In genomic region chr13:71617198-71617597, GRCm38 (mm10) we compare ENCODE assay signal across 21 mouse cellular contexts.
DNase-seq lines count a peak whose midpoint lies in the region; ATAC-seq and TF ChIP-seq lines count a peak whose summit lies in the region.
"Had no signal": no experiment of that assay in that cellular context is flagged by ENCODE, and none has a peak within 500 bp of the region (broad histone marks: within the 10 kb centered on the region; RNA-seq: fewer than 3 reads in every experiment).

No protein-coding gene starts in this region.

- no peaks in the 10 kb centered on the region for H3K9me3 ChIP-seq in liver, embryonic 11.5 days (ENCODE audit: control insufficient read depth, low read length)
- no peaks in the 10 kb centered on the region for H3K9me3 ChIP-seq in embryonic facial prominence, embryonic 12.5 days
- H3K9me3 ChIP-seq: embryonic facial prominence, embryonic 13.5 days; forebrain, embryonic 10.5 days; liver, embryonic 12.5 days; midbrain, embryonic 12.5 days; neural tube, embryonic 13.5 days had no signal

- WGBS in liver, adult 2 months, result 13% methylated on average over 2 of the region's 2 CpGs
- 38% methylated on average over 2 of the region's 2 CpGs for WGBS in liver, embryonic 11.5 days
- 13% methylated on average over 2 of the region's 2 CpGs for WGBS in embryonic facial prominence, embryonic 12.5 days

- no peak overlapping the region for H3K9ac ChIP-seq in liver, adult 2 months (ENCODE audit: low read depth, low read length)
- no peak overlapping the region for H3K9ac ChIP-seq in liver, embryonic 11.5 days (ENCODE audit: low read depth, low read length)
- no peak overlapping the region for H3K9ac ChIP-seq in embryonic facial prominence, embryonic 12.5 days
- H3K9ac ChIP-seq: embryonic facial prominence, embryonic 13.5 days; liver, embryonic 12.5 days; midbrain, embryonic 12.5 days; neural tube, embryonic 13.5 days had no signal

- TF ChIP-seq CTCF in liver, adult 2 months (IDR thresholded peaks at IDR 0.05; ENCODE audit: low read depth, low read length), result no peak

- intact Hi-C loops in left cerebral cortex, postnatal 25 days (cut with DNase I), result no loop called here

- H3K79me2 ChIP-seq in liver, adult 2 months (ENCODE audit: control insufficient read depth, insufficient read depth, low read length), result no peaks in the 10 kb centered on the region

- H3K27me3 ChIP-seq in liver, adult 2 months (ENCODE audit: control insufficient read depth, insufficient read depth, low read length), result no peaks in the 10 kb centered on the region
- H3K27me3 ChIP-seq in liver, embryonic 11.5 days (replicated peaks; ENCODE audit: control insufficient read depth, insufficient read depth, low read length), result no peaks in the 10 kb centered on the region
- no peaks in the 10 kb centered on the region for H3K27me3 ChIP-seq in embryonic facial prominence, embryonic 12.5 days
- H3K27me3 ChIP-seq: embryonic facial prominence, embryonic 13.5 days; liver, embryonic 12.5 days; midbrain, embryonic 12.5 days; neural tube, embryonic 13.5 days had no signal

- no peak overlapping the region for H3K4me3 ChIP-seq in liver, adult 2 months (ENCODE audit: insufficient read depth, low read depth, low read length)
- no peak overlapping the region for H3K4me3 ChIP-seq in liver, embryonic 11.5 days (ENCODE audit: low read depth, low read length)
- no peak overlapping the region for H3K4me3 ChIP-seq in embryonic facial prominence, embryonic 12.5 days
- H3K4me3 ChIP-seq: embryonic facial prominence, embryonic 13.5 days; forebrain, embryonic 10.5 days; liver, embryonic 12.5 days; midbrain, embryonic 12.5 days; neural tube, embryonic 13.5 days had no signal

- no peak overlapping the region for H3K27ac ChIP-seq in liver, adult 2 months (replicated peaks; ENCODE audit: insufficient read depth, low read depth, low read length)
- H3K27ac ChIP-seq in liver, embryonic 11.5 days (ENCODE audit: low read depth, low read length), result no peak overlapping the region
- no peak overlapping the region for H3K27ac ChIP-seq in embryonic facial prominence, embryonic 12.5 days
- H3K27ac ChIP-seq: embryonic facial prominence, embryonic 13.5 days; forebrain, embryonic 10.5 days; hindbrain, postnatal 0 days; liver, embryonic 12.5 days; midbrain, embryonic 12.5 days; neural tube, embryonic 13.5 days had no signal

- H3K36me3 ChIP-seq in liver, adult 2 months (ENCODE audit: control insufficient read depth, insufficient read depth, low read length), result no peaks in the 10 kb centered on the region
- no peaks in the 10 kb centered on the region for H3K36me3 ChIP-seq in liver, embryonic 11.5 days (ENCODE audit: control insufficient read depth, insufficient read depth, low read length)
- H3K36me3 ChIP-seq in embryonic facial prominence, embryonic 12.5 days, result no peaks in the 10 kb centered on the region
- H3K36me3 ChIP-seq: embryonic facial prominence, embryonic 13.5 days; forebrain, embryonic 10.5 days; liver, embryonic 12.5 days; midbrain, embryonic 12.5 days; neural tube, embryonic 13.5 days had no signal

- peak; percentile 7 for DNase-seq in liver, adult 2 months (ENCODE audit: extremely low read depth, low read depth, low spot score)
- no peak for DNase-seq in liver, embryonic 11.5 days (ENCODE audit: low spot score)
- peak; percentile 21 for DNase-seq in embryo, embryonic 11 days
- peak; percentile 13 for DNase-seq in skeletal muscle tissue, adult 2 months (ENCODE audit: low read depth, low spot score)
- DNase-seq in cerebellum, adult 11 months, result no peak
- DNase-seq in left cerebral cortex, postnatal 25 days (ENCODE audit: low spot score in 2 of 2), result no peak
- no peak for DNase-seq in left cerebral cortex, adult 8-10 months (ENCODE audit: low spot score in 2 of 2)
- DNase-seq: cerebellum, adult 9-11 months; gastrocnemius, postnatal 14 days; kidney, postnatal 14 days; lung, postnatal 4 days; right cerebral cortex, postnatal 14 days; thymus, postnatal 4 days had no signal

- no peak overlapping the region for H3K4me2 ChIP-seq in liver, embryonic 11.5 days
- no peak overlapping the region for H3K4me2 ChIP-seq in embryonic facial prominence, embryonic 12.5 days (replicated peaks)
- H3K4me2 ChIP-seq: embryonic facial prominence, embryonic 13.5 days; heart, embryonic 11.5 days; liver, embryonic 12.5 days; midbrain, embryonic 12.5 days; neural tube, embryonic 13.5 days had no signal

- no peak for TF ChIP-seq POLR2A in liver, adult 2 months (IDR thresholded peaks at IDR 0.05; ENCODE audit: extremely low read depth, insufficient read depth, low read length)

- H3K4me1 ChIP-seq in liver, adult 2 months (ENCODE audit: control insufficient read depth, insufficient read depth, low read length), result peaks cover 4% of the 10 kb centered on the region; the same call in 1 of the 2 replicates
- H3K4me1 ChIP-seq in liver, embryonic 11.5 days (replicated peaks; ENCODE audit: control insufficient read depth, insufficient read depth, low read length), result no peaks in the 10 kb centered on the region
- H3K4me1 ChIP-seq in embryonic facial prominence, embryonic 12.5 days, result peaks cover 21% of the 10 kb centered on the region
- H3K4me1 ChIP-seq: liver, embryonic 12.5 days; neural tube, embryonic 13.5 days had no signal

- no peak for ATAC-seq in liver, embryonic 11.5 days (replicated peaks; ENCODE audit: low FRiP score)
- peak; percentile 60; the same call in 1 of the 2 replicates for ATAC-seq in embryonic facial prominence, embryonic 12.5 days (ENCODE audit: insufficient number of reproducible peaks, insufficient read depth, low FRiP score, low TSS enrichment)
- ATAC-seq: hindbrain, postnatal 0 days; liver, embryonic 12.5 days had no signal

Comparison
In these comparisons a context has a peak if more than half of its experiments do, and no peak if none do; other contexts are left out.
1. DNase-seq: peak in liver, adult 2 months (single experiment), embryo, embryonic 11 days (single experiment) and skeletal muscle tissue, adult 2 months (single experiment); none in liver, embryonic 11.5 days (single experiment), cerebellum, adult 11 months (single experiment), left cerebral cortex, postnatal 25 days (0 of 2) and left cerebral cortex, adult 8-10 months (0 of 2).